Mouse (Mus musculus) embryonic fibroblast, embryonic 13.5 days (primary cell): Measurements from ENCODE around the gene Nim1k.
A peak's percentile ranks its signal among the peaks of the same experiment; 100 is the strongest.

Experiments
- CTCF ChIP-seq: IDR thresholded peaks from 2 replicates; pipeline ENCODE4 v1.5.1; 2011; ENCODE audit warnings: mild to moderate bottlenecking, control low read depth, low read length, moderate library complexity, borderline replicate concordance; ENCODE audit not compliant: insufficient read depth
- POLR2A ChIP-seq: IDR thresholded peaks from 2 replicates; pipeline ENCODE4 v1.6.1; 2011; ENCODE audit warnings: low read depth, mild to moderate bottlenecking, control low read depth, low read length, moderate library complexity

- TF ChIP-seq CTCF: no peak
- peak; percentile 76; the same call in 1 of the 2 replicates for TF ChIP-seq POLR2A
These were observed 35.3 kb upstream of the Nim1k start, which contains the start of gene Zfp131 for GRCm38 (mm10) chr13:119790761-119791579.
